Mouse (Mus musculus) heart, embryonic 15.5 days (tissue): ENCODE measurements at regions not wholly inside any gene's neighbourhood (a gene's known extent, or its start where the extent isn't known, plus 50 kb on each side); places are given as distances from the start of the nearest gene placed in this dataset.
"Not testable (repeated sequence)": the region's sequence is repeated elsewhere in the genome, so short reads cannot be mapped to it uniquely, and the experiment has no call there.

Experiments used
- ATAC-seq: fragments of 200-750 bp; cut with Nextera tagmentation; replicated peaks from 2 replicates; pipeline ENCODE4 v1.8.0; 2017; ENCODE audit warnings: low read depth, moderate TSS enrichment; ENCODE audit not compliant: insufficient number of reproducible peaks, insufficient read depth, low FRiP score
- H3K27ac ChIP-seq: fragments of 300-500 bp; sonication (generic); 2 replicates; pipeline ENCODE4 v1.5.1; 2015; ENCODE audit warnings: mild to moderate bottlenecking, inconsistent platforms
- H3K27me3 ChIP-seq: fragments of 300-500 bp; sonication (generic); 2 replicates; pipeline ENCODE4 v1.6.1; 2015; ENCODE audit warnings: inconsistent platforms
- H3K36me3 ChIP-seq: fragments of 300-500 bp; sonication (generic); 2 replicates; pipeline ENCODE4 v1.6.1; 2015; ENCODE audit warnings: mild to moderate bottlenecking, inconsistent platforms
- H3K4me1 ChIP-seq: fragments of 300-500 bp; sonication (generic); replicated peaks from 2 replicates; pipeline ENCODE4 v1.6.1; 2015; ENCODE audit warnings: inconsistent platforms
- H3K4me2 ChIP-seq: fragments of 300-500 bp; sonication (generic); 2 replicates; pipeline ENCODE4 v1.6.1; 2015; ENCODE audit warnings: inconsistent platforms, mild to moderate bottlenecking, moderate library complexity
- H3K4me3 ChIP-seq: fragments of 300-500 bp; sonication (generic); 2 replicates; pipeline ENCODE4 v1.5.1; 2015; ENCODE audit warnings: mild to moderate bottlenecking, inconsistent platforms
- H3K9ac ChIP-seq: fragments of 300-500 bp; sonication (generic); 2 replicates; pipeline ENCODE4 v1.6.1; 2015; ENCODE audit warnings: mild to moderate bottlenecking, inconsistent platforms
- H3K9me3 ChIP-seq: fragments of 300-500 bp; sonication (generic); replicated peaks from 2 replicates; pipeline ENCODE4 v1.6.1; 2016; ENCODE audit warnings: inconsistent platforms
- WGBS: fragments of 180-500 bp; shearing (Covaris S2); methylation state at CpG from one replicate; pipeline ENCODE4 v1.1.7; 2015; ENCODE audit warnings: mixed read lengths; 5-methylcytosine and 5-hydroxymethylcytosine counted together

- no peaks in the 10 kb centered on the region for H3K4me1 ChIP-seq
- no peak overlapping the region for H3K9ac ChIP-seq
- no peak overlapping the region for H3K27ac ChIP-seq
- H3K36me3 ChIP-seq, result no peaks in the 10 kb centered on the region
- H3K27me3 ChIP-seq, result no peaks in the 10 kb centered on the region
- no peaks in the 10 kb centered on the region for H3K9me3 ChIP-seq
- H3K4me2 ChIP-seq, result no peak overlapping the region
- 66% methylated on average over 7 of the region's 7 CpGs for WGBS
- H3K4me3 ChIP-seq, result no peak overlapping the region
- no peak for ATAC-seq
Observed at GRCm38 (mm10) chr3:101224091-101224490, 63.6 kb downstream of the Cd2 start.

- Histone ChIP-seq H3K4me2 (no peak overlapping the region), H3K27ac (no peak overlapping the region), H3K4me3 (no peak overlapping the region), H3K4me1 (no peaks in the 10 kb centered on the region), H3K9me3 (no peaks in the 10 kb centered on the region), H3K36me3 (no peaks in the 10 kb centered on the region), H3K9ac (no peak overlapping the region), H3K27me3 (no peaks in the 10 kb centered on the region)
- 90% methylated on average over 2 of the region's 2 CpGs for WGBS
- no peak for ATAC-seq
Observed at GRCm38 (mm10) chr3:101219897-101220296, 67.8 kb downstream of the Cd2 start.

- Histone ChIP-seq H3K9me3 (no peaks in the 10 kb centered on the region), H3K36me3 (no peaks in the 10 kb centered on the region), H3K4me2 (no peak overlapping the region), H3K27me3 (no peaks in the 10 kb centered on the region), H3K9ac (no peak overlapping the region), H3K4me3 (no peak overlapping the region), H3K27ac (no peak overlapping the region), H3K4me1 (peaks cover 19% of the 10 kb centered on the region)
- 90% methylated on average over 13 of the region's 13 CpGs for WGBS
- no peak for ATAC-seq
Observed at GRCm38 (mm10) chr3:101216711-101217110, 71.0 kb downstream of the Cd2 start.

GRCm38 (mm10) chr3:101213212-101213562 lies 74.6 kb downstream of the Cd2 start:
- Histone ChIP-seq H3K36me3 (no peaks in the 10 kb centered on the region), H3K27ac (no peak overlapping the region; the same call in 1 of the 2 replicates), H3K4me1 (peaks cover 19% of the 10 kb centered on the region), H3K4me3 (no peak overlapping the region), H3K9ac (no peak overlapping the region), H3K9me3 (no peaks in the 10 kb centered on the region), H3K4me2 (no peak overlapping the region), H3K27me3 (no peaks in the 10 kb centered on the region)
- ATAC-seq, result no peak
- 37% methylated on average over 4 of the region's 4 CpGs for WGBS

GRCm38 (mm10) chr3:101212403-101213211 lies 75.1 kb downstream of the Cd2 start:
- 14% methylated on average over 12 of the region's 12 CpGs for WGBS

GRCm38 (mm10) chr3:101211936-101212335 lies 75.8 kb downstream of the Cd2 start:
- Histone ChIP-seq H3K4me3 (no peak overlapping the region), H3K4me1 (peaks cover 19% of the 10 kb centered on the region), H3K36me3 (no peaks in the 10 kb centered on the region), H3K4me2 (no peak overlapping the region), H3K9ac (no peak overlapping the region), H3K27me3 (no peaks in the 10 kb centered on the region), H3K27ac (peak overlapping the region; percentile 67; the same call in 1 of the 2 replicates), H3K9me3 (no peaks in the 10 kb centered on the region)
- WGBS, result 46% methylated on average over 4 of the region's 4 CpGs
- 0 out of 2 replicates have a peak, but pooled peaks have one; percentile 4 for ATAC-seq

More at GRCm38 (mm10) chr3:101212403-101213211, 75.1 kb downstream of the Cd2 start:
- H3K27me3 ChIP-seq, result no peaks in the 10 kb centered on the region
- H3K4me1 ChIP-seq, result peaks cover 19% of the 10 kb centered on the region
- no peak overlapping the region for H3K4me2 ChIP-seq
- peak; percentile 68; the same call in 1 of the 2 replicates for ATAC-seq
- no peak overlapping the region for H3K4me3 ChIP-seq
- peak overlapping the region; percentile 67 for H3K27ac ChIP-seq
- H3K36me3 ChIP-seq, result no peaks in the 10 kb centered on the region
- H3K9me3 ChIP-seq, result no peaks in the 10 kb centered on the region
- H3K9ac ChIP-seq, result peak overlapping the region; percentile 21; the same call in 1 of the 2 replicates

- Histone ChIP-seq H3K4me2 (no peak overlapping the region), H3K27me3 (no peaks in the 10 kb centered on the region), H3K9me3 (no peaks in the 10 kb centered on the region), H3K4me1 (peaks cover 19% of the 10 kb centered on the region), H3K4me3 (no peak overlapping the region), H3K9ac (no peak overlapping the region), H3K36me3 (no peaks in the 10 kb centered on the region), H3K27ac (no peak overlapping the region)
- 71% methylated on average over 7 of the region's 7 CpGs for WGBS
- no peak for ATAC-seq
Observed at GRCm38 (mm10) chr3:101209546-101209945, 78.2 kb downstream of the Cd2 start.

- ATAC-seq, result no peak
- H3K9ac ChIP-seq, result no peak overlapping the region
- H3K27me3 ChIP-seq, result no peaks in the 10 kb centered on the region
- no peak overlapping the region for H3K4me3 ChIP-seq
- H3K27ac ChIP-seq, result no peak overlapping the region
- no peaks in the 10 kb centered on the region for H3K9me3 ChIP-seq
- no peaks in the 10 kb centered on the region for H3K36me3 ChIP-seq
- 87% methylated on average over 12 of the region's 12 CpGs for WGBS
- H3K4me1 ChIP-seq, result peaks cover 19% of the 10 kb centered on the region
- H3K4me2 ChIP-seq, result no peak overlapping the region
Observed at GRCm38 (mm10) chr3:101208751-101209150, 79.0 kb downstream of the Cd2 start.

- ATAC-seq, H3K27me3 ChIP-seq, H3K4me1 ChIP-seq, H3K4me3 ChIP-seq, H3K27ac ChIP-seq, H3K36me3 ChIP-seq, H3K9me3 ChIP-seq, H3K9ac ChIP-seq, H3K4me2 ChIP-seq: not testable (repeated sequence)
- WGBS, result 93% methylated on average over 13 of the region's 13 CpGs
Observed at GRCm38 (mm10) chr3:101206172-101206571, 81.6 kb downstream of the Cd2 start.

GRCm38 (mm10) chr3:101194725-101195124 lies 84.6 kb upstream of the Ptgfrn start:
- ATAC-seq, result no peak
- 86% methylated on average over 5 of the region's 5 CpGs for WGBS
- H3K9me3 ChIP-seq, result no peaks in the 10 kb centered on the region
- peaks cover 10% of the 10 kb centered on the region for H3K4me1 ChIP-seq
- H3K27me3 ChIP-seq, result no peaks in the 10 kb centered on the region
- no peak overlapping the region for H3K9ac ChIP-seq
- H3K27ac ChIP-seq, result no peak overlapping the region
- H3K4me3 ChIP-seq, result no peak overlapping the region
- H3K36me3 ChIP-seq, result no peaks in the 10 kb centered on the region
- no peak overlapping the region for H3K4me2 ChIP-seq

- Histone ChIP-seq H3K9me3 (no peaks in the 10 kb centered on the region), H3K27me3 (no peaks in the 10 kb centered on the region), H3K4me1 (peaks cover 10% of the 10 kb centered on the region), H3K4me3 (no peak overlapping the region), H3K27ac (no peak overlapping the region), H3K36me3 (no peaks in the 10 kb centered on the region), H3K9ac (no peak overlapping the region), H3K4me2 (no peak overlapping the region)
- no peak for ATAC-seq
- WGBS, result 71% methylated on average over 5 of the region's 5 CpGs
Observed at GRCm38 (mm10) chr3:101194319-101194718, 84.2 kb upstream of the Ptgfrn start.
